Mouse (Mus musculus): ENCODE data around the gene Pde1a. TPM values are rescaled to one million over a fixed set of nuclear protein-coding genes. Genes with fewer than 3 reads are reported as not detected.

Pde1a gene
- polyA plus RNA-seq, 1 experiment from 2014 or later: 14.6 TPM

DNA sequence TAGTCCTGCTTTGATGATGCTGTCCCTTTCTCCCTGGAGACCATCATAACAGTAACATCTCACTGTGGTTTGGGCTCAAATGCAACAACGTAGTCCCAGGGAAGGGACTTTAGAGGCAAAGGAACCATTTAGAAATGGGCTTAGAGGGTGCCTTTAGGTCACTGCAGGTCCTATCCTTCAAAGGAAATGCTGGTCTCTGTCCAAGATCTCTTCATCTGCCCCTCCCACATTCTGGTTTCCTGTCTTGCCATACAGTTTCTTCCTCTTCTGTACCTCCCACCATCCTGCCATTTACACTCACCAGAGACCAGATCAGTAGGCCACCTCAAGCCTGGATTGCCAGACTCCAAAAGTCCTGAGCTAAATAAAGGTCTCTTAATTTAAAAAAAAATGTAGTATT, 150.3 kb downstream of the Pde1a start:
- WGBS: 94% methylated on average over 1 of the region's 1 CpGs
- Histone ChIP-seq H3K4me1 (no peaks in the 10 kb centered on the region; the same call in 1 of the 2 replicates), H3K27ac (replicated peaks) (no peak overlapping the region), H3K9ac (replicated peaks) (no peak overlapping the region), H3K4me3 (no peak overlapping the region), H3K9me3 (no peaks in the 10 kb centered on the region), H3K4me2 (replicated peaks) (no peak overlapping the region), H3K36me3 (no peaks in the 10 kb centered on the region), H3K27me3 (no peaks in the 10 kb centered on the region)
- ATAC-seq (replicated peaks): no peak

- no peaks in the 10 kb centered on the region for H3K4me1 ChIP-seq
- H3K27ac ChIP-seq (replicated peaks): no peak overlapping the region
- H3K36me3 ChIP-seq: no peaks in the 10 kb centered on the region
- H3K27me3 ChIP-seq: no peaks in the 10 kb centered on the region
- no peak overlapping the region for H3K9ac ChIP-seq (replicated peaks)
- ATAC-seq (replicated peaks): no peak
- no peak overlapping the region for H3K4me2 ChIP-seq (replicated peaks)
- 79% methylated on average over 5 of the region's 5 CpGs for WGBS
- no peaks in the 10 kb centered on the region for H3K9me3 ChIP-seq
- no peak overlapping the region for H3K4me3 ChIP-seq
Observed at GRCm38 (mm10) chr2:79977259-79977658, 152.0 kb downstream of the Pde1a start.

- no peak overlapping the region for H3K9ac ChIP-seq (replicated peaks)
- H3K4me3 ChIP-seq: no peak overlapping the region
- no peaks in the 10 kb centered on the region for H3K9me3 ChIP-seq
- no peaks in the 10 kb centered on the region for H3K36me3 ChIP-seq
- no peak for ATAC-seq (replicated peaks)
- H3K27me3 ChIP-seq: no peaks in the 10 kb centered on the region
- H3K4me1 ChIP-seq: no peaks in the 10 kb centered on the region
- no peak overlapping the region for H3K4me2 ChIP-seq (replicated peaks)
- H3K27ac ChIP-seq (replicated peaks): no peak overlapping the region
Observed at GRCm38 (mm10) chr2:79975947-79976346, 153.3 kb downstream of the Pde1a start.

GRCm38 (mm10) chr2:79972271-79972670, 157.0 kb downstream of the Pde1a start:
- Histone ChIP-seq H3K9me3 (no peaks in the 10 kb centered on the region), H3K27me3 (no peaks in the 10 kb centered on the region), H3K9ac (replicated peaks) (no peak overlapping the region), H3K4me3 (no peak overlapping the region), H3K4me2 (replicated peaks) (no peak overlapping the region), H3K36me3 (no peaks in the 10 kb centered on the region), H3K4me1 (no peaks in the 10 kb centered on the region), H3K27ac (replicated peaks) (no peak overlapping the region)
- no peak for ATAC-seq (replicated peaks)

DNA sequence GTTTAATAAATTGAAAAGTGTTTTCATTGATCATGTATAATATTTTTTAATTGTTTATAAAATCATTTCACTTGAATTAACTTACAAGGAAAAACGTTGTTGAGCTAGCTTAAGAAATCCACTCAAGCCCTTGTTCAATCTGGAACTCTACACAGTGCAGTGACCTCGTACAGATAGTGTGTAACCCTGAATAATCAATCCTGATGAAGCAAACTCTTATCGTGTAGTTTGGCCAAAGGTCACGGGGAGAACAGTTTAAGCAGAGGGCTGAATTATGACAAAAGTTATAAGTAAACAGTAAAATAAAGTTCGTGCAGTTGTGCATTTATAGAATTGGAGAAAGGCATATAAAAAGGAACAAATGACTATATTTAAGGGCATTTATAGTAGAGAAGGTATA, 159.7 kb downstream of the Pde1a start:
- Histone ChIP-seq H3K27ac (replicated peaks) (no peak overlapping the region), H3K4me1 (no peaks in the 10 kb centered on the region), H3K4me2 (replicated peaks) (no peak overlapping the region), H3K9ac (replicated peaks) (no peak overlapping the region), H3K4me3 (no peak overlapping the region), H3K9me3 (no peaks in the 10 kb centered on the region), H3K36me3 (no peaks in the 10 kb centered on the region), H3K27me3 (no peaks in the 10 kb centered on the region)
- ATAC-seq (replicated peaks): no peak
- WGBS: 83% methylated on average over 5 of the region's 5 CpGs

DNA sequence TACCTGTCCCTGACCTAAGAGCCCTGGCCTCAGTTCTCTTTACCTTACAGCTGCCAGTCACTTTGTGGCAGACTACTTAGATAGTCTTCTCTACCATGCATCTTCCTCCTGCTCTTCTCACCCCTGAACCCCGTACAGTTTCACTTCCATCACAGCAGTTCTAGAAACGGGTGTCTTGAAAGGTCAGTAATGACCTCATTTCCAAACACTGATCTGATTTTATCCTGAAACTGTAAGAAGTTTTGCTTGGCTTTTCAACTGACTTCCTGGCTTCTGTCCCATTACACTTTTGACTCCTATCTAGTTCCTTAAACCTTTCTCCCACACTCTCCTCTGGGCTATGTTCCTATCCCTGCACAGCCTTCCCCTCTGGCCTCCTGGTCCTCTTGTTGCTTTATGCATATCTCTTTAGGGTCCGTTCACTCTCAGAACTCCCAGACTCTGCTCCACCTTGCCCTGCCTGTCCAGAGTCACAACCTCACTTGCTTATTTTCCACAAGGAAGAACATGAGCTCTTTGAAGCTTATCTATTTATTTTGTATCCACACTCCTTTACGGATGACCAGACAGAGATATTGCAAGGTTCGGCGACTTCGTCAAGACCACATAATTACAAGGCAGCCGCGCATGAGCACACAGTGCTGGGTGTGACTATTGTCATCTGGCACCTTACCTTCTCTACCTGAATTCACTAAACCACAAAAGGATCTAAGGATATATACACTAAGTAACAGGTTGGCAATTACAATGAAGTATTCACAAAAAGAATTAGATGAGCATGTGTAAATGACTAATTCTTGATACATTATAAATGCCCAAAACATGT, 162.4 kb downstream of the Pde1a start:
- no peaks in the 10 kb centered on the region for H3K9me3 ChIP-seq
- 75% methylated on average over 9 of the region's 9 CpGs for WGBS

DNA sequence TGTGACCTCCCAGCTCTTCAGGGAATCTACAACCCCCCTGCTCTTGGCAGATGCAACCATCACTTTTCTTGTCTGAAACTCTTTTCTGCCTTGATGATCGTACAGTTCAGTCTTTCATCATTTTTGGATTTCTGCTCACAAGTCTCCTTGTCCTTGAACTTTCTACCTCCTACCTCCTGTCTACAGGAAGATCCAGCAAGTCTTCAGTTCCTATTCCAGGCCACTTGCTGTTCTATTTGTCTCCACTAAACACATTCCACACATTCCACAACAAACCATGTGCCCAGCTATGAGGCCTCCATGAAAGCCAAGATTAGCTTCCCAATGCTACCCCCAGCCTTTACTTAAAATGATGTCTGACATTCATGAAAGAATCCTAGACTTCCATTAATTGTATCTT, 163.2 kb downstream of the Pde1a start:
- no peak for ATAC-seq (replicated peaks)
- Histone ChIP-seq H3K36me3 (no peaks in the 10 kb centered on the region), H3K4me3 (no peak overlapping the region), H3K27ac (replicated peaks) (no peak overlapping the region), H3K27me3 (no peaks in the 10 kb centered on the region), H3K4me1 (no peaks in the 10 kb centered on the region), H3K4me2 (replicated peaks) (no peak overlapping the region), H3K9ac (replicated peaks) (no peak overlapping the region), H3K9me3 (no peaks in the 10 kb centered on the region)
- 87% methylated on average over 1 of the region's 1 CpGs for WGBS

More for the DNA sequence above, 162.4 kb downstream of the Pde1a start:
- H3K4me1 ChIP-seq: no peaks in the 10 kb centered on the region
- no peak for ATAC-seq (replicated peaks)
- H3K27me3 ChIP-seq: no peaks in the 10 kb centered on the region
- H3K4me2 ChIP-seq (replicated peaks): no peak overlapping the region
- no peak overlapping the region for H3K4me3 ChIP-seq
- H3K36me3 ChIP-seq: no peaks in the 10 kb centered on the region
- H3K27ac ChIP-seq (replicated peaks): no peak overlapping the region
- no peak overlapping the region for H3K9ac ChIP-seq (replicated peaks)

- no peaks in the 10 kb centered on the region for H3K27me3 ChIP-seq
- no peak overlapping the region for H3K4me3 ChIP-seq
- H3K9me3 ChIP-seq: no peaks in the 10 kb centered on the region
- no peaks in the 10 kb centered on the region for H3K36me3 ChIP-seq
- 87% methylated on average over 4 of the region's 4 CpGs for WGBS
- no peaks in the 10 kb centered on the region for H3K4me1 ChIP-seq
- H3K27ac ChIP-seq (replicated peaks): no peak overlapping the region
- no peak overlapping the region for H3K9ac ChIP-seq (replicated peaks)
- ATAC-seq (replicated peaks): no peak
- H3K4me2 ChIP-seq (replicated peaks): no peak overlapping the region
Observed at GRCm38 (mm10) chr2:79964964-79965363, 164.3 kb downstream of the Pde1a start.

GRCm38 (mm10) chr2:79961421-79961820, 167.8 kb downstream of the Pde1a start:
- H3K4me3 ChIP-seq: no peak overlapping the region
- H3K27ac ChIP-seq (replicated peaks): no peak overlapping the region
- H3K27me3 ChIP-seq: no peaks in the 10 kb centered on the region
- no peaks in the 10 kb centered on the region for H3K4me1 ChIP-seq
- ATAC-seq (replicated peaks): no peak
- H3K9ac ChIP-seq (replicated peaks): no peak overlapping the region
- H3K36me3 ChIP-seq: no peaks in the 10 kb centered on the region
- WGBS: 81% methylated on average over 4 of the region's 4 CpGs
- H3K9me3 ChIP-seq: no peaks in the 10 kb centered on the region
- H3K4me2 ChIP-seq (replicated peaks): no peak overlapping the region

DNA sequence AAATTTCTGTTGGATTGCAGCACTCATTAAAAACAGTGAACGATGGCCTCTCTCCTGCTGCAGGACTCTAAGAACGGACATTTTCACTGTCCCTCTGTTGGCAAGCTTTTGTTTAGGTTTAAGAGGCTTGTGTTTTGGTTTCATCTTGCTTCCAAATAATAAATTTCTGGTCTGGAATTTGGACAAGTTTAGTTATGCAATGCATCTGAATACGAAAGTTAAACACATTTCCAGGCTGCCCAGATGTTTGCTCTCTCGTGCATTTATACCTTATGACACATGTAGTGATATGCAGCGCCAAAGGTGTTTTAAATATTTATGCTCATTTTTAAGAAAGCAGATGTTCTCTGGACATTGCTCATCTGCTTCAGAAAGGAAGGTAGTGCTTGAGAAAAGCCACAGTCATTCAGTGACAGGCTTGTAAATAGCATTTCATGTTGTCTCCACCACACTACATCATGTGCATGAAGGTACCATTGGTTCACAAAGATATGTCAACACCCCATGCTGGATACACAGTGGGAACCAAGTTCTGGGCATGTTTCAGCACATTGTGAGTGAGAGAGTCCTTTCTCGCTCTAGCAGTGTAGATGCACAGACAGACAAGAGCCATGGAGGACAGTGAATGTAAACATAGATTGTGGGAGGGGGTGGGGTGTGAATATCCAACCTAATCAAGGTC, 171.5 kb downstream of the Pde1a start:
- no peak for ATAC-seq (replicated peaks)
- Histone ChIP-seq H3K9ac (replicated peaks) (no peak overlapping the region), H3K4me1 (no peaks in the 10 kb centered on the region), H3K27me3 (no peaks in the 10 kb centered on the region), H3K9me3 (no peaks in the 10 kb centered on the region), H3K36me3 (no peaks in the 10 kb centered on the region), H3K4me2 (replicated peaks) (no peak overlapping the region), H3K27ac (replicated peaks) (no peak overlapping the region), H3K4me3 (no peak overlapping the region)
- WGBS: 86% methylated on average over 6 of the region's 6 CpGs

GRCm38 (mm10) chr2:79945898-79946675, 183.2 kb downstream of the Pde1a start:
- H3K4me2 ChIP-seq (replicated peaks): no peak overlapping the region
- ATAC-seq (replicated peaks): no peak
- H3K27me3 ChIP-seq: no peaks in the 10 kb centered on the region
- 82% methylated on average over 8 of the region's 8 CpGs for WGBS
- H3K4me1 ChIP-seq: no peaks in the 10 kb centered on the region
- no peak overlapping the region for H3K4me3 ChIP-seq
- no peak overlapping the region for H3K27ac ChIP-seq (replicated peaks)
- H3K9me3 ChIP-seq: no peaks in the 10 kb centered on the region
- no peaks in the 10 kb centered on the region for H3K36me3 ChIP-seq
- no peak overlapping the region for H3K9ac ChIP-seq (replicated peaks)

GRCm38 (mm10) chr2:79934660-79935059, 194.6 kb downstream of the Pde1a start:
- H3K4me1 ChIP-seq: no peaks in the 10 kb centered on the region
- no peaks in the 10 kb centered on the region for H3K27me3 ChIP-seq
- no peaks in the 10 kb centered on the region for H3K36me3 ChIP-seq
- H3K9me3 ChIP-seq: no peaks in the 10 kb centered on the region
- no peak for ATAC-seq (replicated peaks)
- H3K4me3 ChIP-seq: no peak overlapping the region
- 48% methylated on average over 5 of the region's 5 CpGs for WGBS
- no peak overlapping the region for H3K4me2 ChIP-seq (replicated peaks)
- no peak overlapping the region for H3K9ac ChIP-seq (replicated peaks)
- no peak overlapping the region for H3K27ac ChIP-seq (replicated peaks)
